Mouse (Mus musculus): ENCODE results near the gene Bend7. TPM values are rescaled to one million over a fixed set of nuclear protein-coding genes. Genes with fewer than 3 reads are reported as not detected.

Gene Bend7
- polyA plus RNA-seq, 1 experiment, result 17.3 TPM

- 85% methylated on average over 8 of the region's 8 CpGs for WGBS
- Histone ChIP-seq H3K4me3 (ENCODE audit: low read depth, low read length) (no peak overlapping the region), H3K4me1 (ENCODE audit: control insufficient read depth, insufficient read depth, insufficient read length, low read length) (no peaks in the 10 kb centered on the region), H3K27ac (ENCODE audit: insufficient read depth, low read depth, low read length) (no peak overlapping the region), H3K36me3 (ENCODE audit: control insufficient read depth, insufficient read depth, low read length) (peaks cover 36% of the 10 kb centered on the region), H3K27me3 (ENCODE audit: control insufficient read depth, insufficient read depth, low read length) (no peaks in the 10 kb centered on the region)
- TF ChIP-seq POLR2A (IDR thresholded peaks at IDR 0.05; ENCODE audit: low read depth, low read length) (no peak), CTCF (IDR thresholded peaks at IDR 0.05; ENCODE audit: extremely low read depth, insufficient read length, insufficient replicate concordance, low read depth, low read length) (no peak)
Observed at GRCm38 (mm10) chr2:4755716-4756115, 38.1 kb downstream of the Bend7 start.

- WGBS, result 39% methylated on average over 3 of the region's 3 CpGs
- no peak for TF ChIP-seq CTCF (IDR thresholded peaks at IDR 0.05; ENCODE audit: extremely low read depth, insufficient read length, insufficient replicate concordance, low read depth, low read length)
- TF ChIP-seq POLR2A (IDR thresholded peaks at IDR 0.05; ENCODE audit: low read depth, low read length), result no peak
- no peak overlapping the region for H3K4me3 ChIP-seq (ENCODE audit: low read depth, low read length)
- no peaks in the 10 kb centered on the region for H3K4me1 ChIP-seq (ENCODE audit: control insufficient read depth, insufficient read depth, insufficient read length, low read length)
- peaks cover 35% of the 10 kb centered on the region for H3K36me3 ChIP-seq (ENCODE audit: control insufficient read depth, insufficient read depth, low read length)
- no peak overlapping the region for H3K27ac ChIP-seq (ENCODE audit: insufficient read depth, low read depth, low read length)
- no peaks in the 10 kb centered on the region for H3K27me3 ChIP-seq (ENCODE audit: control insufficient read depth, insufficient read depth, low read length)
Observed at GRCm38 (mm10) chr2:4757218-4757617, 39.6 kb downstream of the Bend7 start.

- no peaks in the 10 kb centered on the region for H3K4me1 ChIP-seq (ENCODE audit: control insufficient read depth, insufficient read depth, insufficient read length, low read length)
- H3K4me3 ChIP-seq (ENCODE audit: low read depth, low read length), result no peak overlapping the region
- H3K27ac ChIP-seq (ENCODE audit: insufficient read depth, low read depth, low read length), result no peak overlapping the region
- no peaks in the 10 kb centered on the region for H3K27me3 ChIP-seq (ENCODE audit: control insufficient read depth, insufficient read depth, low read length)
- TF ChIP-seq CTCF (IDR thresholded peaks at IDR 0.05; ENCODE audit: extremely low read depth, insufficient read length, insufficient replicate concordance, low read depth, low read length), result no peak
- TF ChIP-seq POLR2A (IDR thresholded peaks at IDR 0.05; ENCODE audit: low read depth, low read length), result no peak
- 83% methylated on average over 5 of the region's 5 CpGs for WGBS
- H3K36me3 ChIP-seq (ENCODE audit: control insufficient read depth, insufficient read depth, low read length), result peaks cover 38% of the 10 kb centered on the region
Observed at GRCm38 (mm10) chr2:4760741-4761140, 43.1 kb downstream of the Bend7 start.

- Histone ChIP-seq H3K27me3 (ENCODE audit: control insufficient read depth, insufficient read depth, low read length) (no peaks in the 10 kb centered on the region), H3K4me3 (ENCODE audit: low read depth, low read length) (no peak overlapping the region), H3K36me3 (ENCODE audit: control insufficient read depth, insufficient read depth, low read length) (peaks cover 32% of the 10 kb centered on the region), H3K4me1 (ENCODE audit: control insufficient read depth, insufficient read depth, insufficient read length, low read length) (no peaks in the 10 kb centered on the region), H3K27ac (ENCODE audit: insufficient read depth, low read depth, low read length) (no peak overlapping the region)
- TF ChIP-seq POLR2A (IDR thresholded peaks at IDR 0.05; ENCODE audit: low read depth, low read length), result no peak
- TF ChIP-seq CTCF (IDR thresholded peaks at IDR 0.05; ENCODE audit: extremely low read depth, insufficient read length, insufficient replicate concordance, low read depth, low read length), result no peak
- 74% methylated on average over 5 of the region's 5 CpGs for WGBS
Observed at GRCm38 (mm10) chr2:4761906-4762305, 44.3 kb downstream of the Bend7 start.

- no peak overlapping the region for H3K27ac ChIP-seq (ENCODE audit: insufficient read depth, low read depth, low read length)
- WGBS, result 88% methylated on average over 3 of the region's 3 CpGs
- H3K36me3 ChIP-seq (ENCODE audit: control insufficient read depth, insufficient read depth, low read length), result peaks cover 31% of the 10 kb centered on the region
- H3K27me3 ChIP-seq (ENCODE audit: control insufficient read depth, insufficient read depth, low read length), result no peaks in the 10 kb centered on the region
- H3K4me1 ChIP-seq (ENCODE audit: control insufficient read depth, insufficient read depth, insufficient read length, low read length), result no peaks in the 10 kb centered on the region
- H3K4me3 ChIP-seq (ENCODE audit: low read depth, low read length), result no peak overlapping the region
- no peak for TF ChIP-seq POLR2A (IDR thresholded peaks at IDR 0.05; ENCODE audit: low read depth, low read length)
- TF ChIP-seq CTCF (IDR thresholded peaks at IDR 0.05; ENCODE audit: extremely low read depth, insufficient read length, insufficient replicate concordance, low read depth, low read length), result no peak
Observed at GRCm38 (mm10) chr2:4764071-4764470, 46.4 kb downstream of the Bend7 start.

- TF ChIP-seq CTCF (IDR thresholded peaks at IDR 0.05; ENCODE audit: extremely low read depth, insufficient read length, insufficient replicate concordance, low read depth, low read length) (no peak), POLR2A (IDR thresholded peaks at IDR 0.05; ENCODE audit: low read depth, low read length) (no peak)
- Histone ChIP-seq H3K27me3 (ENCODE audit: control insufficient read depth, insufficient read depth, low read length) (no peaks in the 10 kb centered on the region), H3K36me3 (ENCODE audit: control insufficient read depth, insufficient read depth, low read length) (peaks cover 27% of the 10 kb centered on the region), H3K4me1 (ENCODE audit: control insufficient read depth, insufficient read depth, insufficient read length, low read length) (no peaks in the 10 kb centered on the region), H3K4me3 (ENCODE audit: low read depth, low read length) (no peak overlapping the region), H3K27ac (ENCODE audit: insufficient read depth, low read depth, low read length) (no peak overlapping the region)
- 95% methylated on average over 2 of the region's 2 CpGs for WGBS
Observed at GRCm38 (mm10) chr2:4770376-4770775, 52.7 kb downstream of the Bend7 start.

GRCm38 (mm10) chr2:4773911-4774310 is 56.3 kb downstream of the Bend7 start:
- Histone ChIP-seq H3K4me1 (ENCODE audit: control insufficient read depth, insufficient read depth, insufficient read length, low read length) (no peaks in the 10 kb centered on the region), H3K27me3 (ENCODE audit: control insufficient read depth, insufficient read depth, low read length) (no peaks in the 10 kb centered on the region), H3K4me3 (ENCODE audit: low read depth, low read length) (no peak overlapping the region), H3K36me3 (ENCODE audit: control insufficient read depth, insufficient read depth, low read length) (peaks cover 24% of the 10 kb centered on the region), H3K27ac (ENCODE audit: insufficient read depth, low read depth, low read length) (no peak overlapping the region)
- TF ChIP-seq CTCF (IDR thresholded peaks at IDR 0.05; ENCODE audit: extremely low read depth, insufficient read length, insufficient replicate concordance, low read depth, low read length) (no peak), POLR2A (IDR thresholded peaks at IDR 0.05; ENCODE audit: low read depth, low read length) (no peak)
- WGBS, result 98% methylated on average over 6 of the region's 6 CpGs

- Histone ChIP-seq H3K27me3 (ENCODE audit: control insufficient read depth, insufficient read depth, low read length) (no peaks in the 10 kb centered on the region), H3K4me1 (ENCODE audit: control insufficient read depth, insufficient read depth, insufficient read length, low read length) (no peaks in the 10 kb centered on the region), H3K4me3 (ENCODE audit: low read depth, low read length) (no peak overlapping the region), H3K27ac (ENCODE audit: insufficient read depth, low read depth, low read length) (no peak overlapping the region), H3K36me3 (ENCODE audit: control insufficient read depth, insufficient read depth, low read length) (peaks cover 15% of the 10 kb centered on the region)
- 86% methylated on average over 8 of the region's 8 CpGs for WGBS
- TF ChIP-seq CTCF (IDR thresholded peaks at IDR 0.05; ENCODE audit: extremely low read depth, insufficient read length, insufficient replicate concordance, low read depth, low read length), result no peak
- TF ChIP-seq POLR2A (IDR thresholded peaks at IDR 0.05; ENCODE audit: low read depth, low read length), result no peak
Observed at GRCm38 (mm10) chr2:4777291-4777690, 59.7 kb downstream of the Bend7 start.
